Mouse (Mus musculus) gastrocnemius, postnatal 10 days (tissue): ENCODE measurements around the gene Klra1. TPM values are rescaled to one million over a fixed set of nuclear protein-coding genes. Genes with fewer than 3 reads are reported as not detected.
"Not testable (repeated sequence)": the region's sequence is repeated elsewhere in the genome, so short reads cannot be mapped to it uniquely, and the experiment has no call there.

Experiments used
- DNase-seq: peaks from one replicate; pipeline ENCODE4 v3.0.0; 2021; ENCODE audit warnings: mixed read lengths
- long read RNA-seq, 2 experiments: library from polyadenylated mRNA; stranded (forward); transcript quantifications; one replicate each; pipeline ENCODE4 v2.0.0; 2021
- total RNA-seq, 2 experiments: library from RNA; stranded (reverse); gene quantifications; 2 replicates each; pipeline ENCODE4 v1.2.3; 2021

The Klra1 gene
- not detected for total RNA-seq
- long read RNA-seq, experiment 1, result 0 reads
- long read RNA-seq, experiment 2, result 0 reads

DNA sequence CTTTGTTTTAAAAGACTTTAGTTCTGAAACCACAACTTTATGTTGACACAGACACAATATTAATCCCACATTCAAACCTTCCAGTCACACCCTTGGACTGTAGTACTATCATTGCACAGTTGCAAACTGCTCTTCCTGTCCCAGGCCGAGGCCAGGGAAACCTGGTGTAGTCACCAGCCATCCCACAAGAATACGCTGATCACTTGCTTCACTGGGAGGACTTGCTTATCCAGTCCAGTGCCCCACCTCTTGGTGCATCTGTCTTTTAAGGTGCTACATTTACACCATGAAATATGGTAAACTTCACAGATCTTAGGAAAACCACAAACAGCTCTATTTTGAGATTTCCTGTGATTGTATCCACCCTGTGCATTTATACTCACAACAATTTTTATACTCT lies at the start of gene Klra1:
Gene Klra1 (minus strand): TSS at position 125 of the 400 bp plus-strand sequence.
- DNase-seq, result no peak

- no peak for DNase-seq
Measured at GRCm38 (mm10) chr6:130429511-130429910, 42.8 kb upstream of the Klra1 start.

GRCm38 (mm10) chr6:130419158-130419557 lies 32.5 kb upstream of the Klra1 start:
- DNase-seq, result no peak

DNA sequence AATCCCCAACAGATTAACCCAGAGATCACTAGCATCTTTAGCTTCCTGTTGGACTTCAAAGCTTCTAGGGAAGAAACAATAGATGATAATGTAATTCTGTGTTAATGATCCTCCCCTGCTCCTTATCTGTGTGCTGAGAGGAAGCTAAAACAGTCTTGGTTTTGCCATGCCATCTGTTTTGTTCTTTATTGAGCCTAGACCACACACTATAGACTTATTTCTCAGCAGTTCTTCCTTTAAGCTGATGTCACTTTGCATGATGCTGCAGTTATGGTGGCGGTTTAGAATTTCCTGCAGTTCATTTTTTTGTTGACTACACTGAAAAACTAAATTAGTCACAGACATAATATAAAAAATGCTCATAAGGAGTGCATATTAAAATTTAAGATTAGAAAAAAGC lies 18.2 kb upstream of the Klra1 start:
- DNase-seq, result no peak

GRCm38 (mm10) chr6:130385803-130386202 lies 871 bp downstream of the Klra1 start:
- no peak for DNase-seq

DNA sequence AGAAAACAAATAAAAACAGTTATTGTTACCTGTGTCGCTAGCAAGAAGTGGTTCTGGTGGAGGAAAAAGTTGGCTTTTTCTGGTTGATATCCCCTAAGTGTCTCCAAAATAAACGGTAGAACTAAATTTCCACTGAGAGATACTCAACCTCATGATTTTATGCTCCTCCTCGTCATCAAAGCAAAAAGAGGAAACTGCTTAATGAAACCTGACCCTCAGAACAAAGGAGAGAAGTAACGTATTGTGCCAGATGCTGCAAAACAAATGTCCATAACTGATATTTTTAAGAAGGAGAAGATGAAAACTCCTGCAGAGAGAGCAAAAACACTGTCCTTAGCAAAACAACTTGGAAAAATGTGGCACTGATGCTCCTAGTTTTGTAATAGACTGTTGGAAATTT lies 4.3 kb downstream of the Klra1 start:
- DNase-seq, result no peak

DNA sequence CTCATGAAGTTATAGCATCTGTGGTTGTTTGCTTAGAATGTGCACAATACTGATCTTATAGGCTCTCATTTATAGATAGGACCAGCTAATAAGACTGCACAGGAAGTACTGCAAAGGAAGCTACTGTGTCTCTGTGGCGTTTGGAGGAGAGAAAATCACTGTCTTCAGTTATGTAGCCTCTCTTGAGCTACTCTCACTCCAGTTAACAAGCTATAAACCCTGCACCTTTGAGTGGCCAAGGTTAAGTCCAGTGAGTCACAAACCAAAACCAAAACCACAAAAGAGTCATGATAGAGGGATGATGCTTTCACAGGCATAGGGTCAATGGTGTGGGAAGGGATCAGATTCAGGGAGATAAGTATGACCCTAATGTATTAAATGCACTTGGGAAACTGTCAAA lies 41.3 kb downstream of the Klra1 start:
- not testable (repeated sequence) for DNase-seq

GRCm38 (mm10) chr6:130341973-130342372 lies 44.7 kb downstream of the Klra1 start:
- DNase-seq, result not testable (repeated sequence)

DNA sequence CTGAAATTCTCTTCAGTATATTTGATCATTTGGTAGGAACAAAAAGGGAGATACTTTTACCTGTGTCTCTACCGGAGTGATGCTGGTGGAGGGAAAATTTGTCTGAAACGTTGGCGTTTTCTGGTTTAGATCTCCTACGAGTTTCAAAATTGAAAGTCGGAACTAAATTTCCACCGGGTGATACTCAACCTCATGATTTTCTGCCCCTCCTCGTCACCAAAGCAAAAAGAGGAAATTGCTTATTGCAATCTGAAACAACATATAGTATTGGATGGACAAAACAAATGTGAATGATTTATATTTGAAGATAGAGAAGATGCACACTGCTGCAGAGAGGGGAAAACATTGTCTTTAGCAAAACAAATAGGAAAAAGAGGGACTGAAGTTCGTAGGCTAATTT lies 49.3 kb downstream of the Klra1 start, which contains the start of gene Klra3:
Gene Klra3 (minus strand): TSS at position 164 of the 400 bp plus-strand sequence.
- DNase-seq, result no peak

Other genes starting within 250 kb of the Klra1 start
- not detected for gene Klra9, start 193.8 kb downstream of the Klra1 start, total RNA-seq
- not detected for gene Klra7, start 153.6 kb downstream of the Klra1 start, total RNA-seq
- not detected for gene Klra10, start 104.9 kb downstream of the Klra1 start, total RNA-seq
- not detected for gene Klra3, start 49.3 kb downstream of the Klra1 start, total RNA-seq